Mouse (Mus musculus) MEL (cell line): ENCODE results near the gene Zdhhc13.

Experiments
- ETS1 ChIP-seq: IDR thresholded peaks from 2 replicates; pipeline ENCODE4 v1.6.1; 2012; ENCODE audit warnings: low read depth, mild to moderate bottlenecking, inconsistent platforms, low read length, improper control_type of control experiment, moderate library complexity
- GABPA ChIP-seq: IDR thresholded peaks from 2 replicates; pipeline ENCODE4 v1.6.1; 2012; ENCODE audit warnings: low read depth, mild to moderate bottlenecking, inconsistent platforms, low read length, improper control_type of control experiment, moderate library complexity
- RCOR1 ChIP-seq: IDR thresholded peaks from 2 replicates; pipeline ENCODE4 v1.6.1; 2012; ENCODE audit warnings: low read depth, mild to moderate bottlenecking, inconsistent platforms, low read length, improper control_type of control experiment
- UBTF ChIP-seq: IDR thresholded peaks from 2 replicates; pipeline ENCODE4 v1.6.1; 2012; ENCODE audit warnings: low read depth, mild to moderate bottlenecking, inconsistent platforms, low read length, improper control_type of control experiment, moderate library complexity, borderline replicate concordance; ENCODE audit not compliant: insufficient read depth
- ZKSCAN1 ChIP-seq: IDR thresholded peaks from 2 replicates; pipeline ENCODE4 v1.6.1; 2012; ENCODE audit warnings: low read depth, mild to moderate bottlenecking, inconsistent platforms, low read length, improper control_type of control experiment, moderate library complexity
- ZNF384 ChIP-seq: IDR thresholded peaks from 2 replicates; pipeline ENCODE4 v1.6.1; 2012; ENCODE audit warnings: low read depth, mild to moderate bottlenecking, inconsistent platforms, low read length, improper control_type of control experiment

DNA sequence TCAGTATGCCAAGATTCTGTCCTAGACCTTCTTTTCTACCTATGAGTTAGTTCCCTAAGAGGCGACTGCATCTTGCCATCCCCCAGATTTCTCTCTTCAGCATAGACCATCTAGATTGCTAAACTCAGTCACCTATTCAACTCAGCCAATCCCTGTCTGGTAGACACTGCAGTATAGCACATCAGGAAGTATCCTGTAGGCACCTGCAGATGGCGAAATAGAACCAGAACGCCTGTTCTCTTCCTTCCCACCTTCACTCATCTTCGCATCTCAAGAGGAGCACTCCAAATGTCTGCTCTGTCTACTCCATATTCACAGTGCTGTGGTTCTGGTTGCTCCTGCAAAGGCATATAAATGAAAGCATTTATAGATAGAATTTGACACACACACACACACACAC is 17.8 kb downstream of the Zdhhc13 start:
- no peak for TF ChIP-seq RCOR1
- no peak for TF ChIP-seq GABPA
- no peak for TF ChIP-seq ZNF384
- TF ChIP-seq ETS1, result no peak
- TF ChIP-seq ZKSCAN1, result no peak
- no peak for TF ChIP-seq UBTF
